Mouse (Mus musculus) monocyte, adult 2 months (primary cell): ENCODE results near the gene Hmcn1.

Source experiments
- DNase-seq, 2 experiments: peaks; one replicate each; pipeline ENCODE4 v3.0.0; 2022; ENCODE audit warnings: low spot score in 2 of 2, low read depth in 1 of 2

Gene Hmcn1

DNA sequence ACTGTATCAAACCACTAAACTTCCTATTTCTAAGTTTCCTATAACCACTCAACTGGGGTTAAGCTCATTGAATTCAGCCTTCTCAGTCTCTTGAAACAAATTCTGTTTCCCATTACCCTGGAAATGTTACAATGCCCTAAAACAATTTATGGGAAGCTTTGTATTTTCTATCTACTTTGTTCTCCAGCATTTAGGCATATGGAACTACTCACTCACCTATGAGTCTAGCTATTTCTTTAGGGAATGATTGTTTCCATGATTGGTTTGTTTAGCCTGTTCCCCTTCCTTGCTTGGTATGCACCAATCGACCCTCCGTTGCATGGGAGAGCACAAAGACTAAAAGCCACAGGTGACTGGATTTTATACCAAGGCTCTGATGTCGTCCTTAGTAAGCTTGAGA is 446.8 kb downstream of the Hmcn1 start:
- no peak for DNase-seq

DNA sequence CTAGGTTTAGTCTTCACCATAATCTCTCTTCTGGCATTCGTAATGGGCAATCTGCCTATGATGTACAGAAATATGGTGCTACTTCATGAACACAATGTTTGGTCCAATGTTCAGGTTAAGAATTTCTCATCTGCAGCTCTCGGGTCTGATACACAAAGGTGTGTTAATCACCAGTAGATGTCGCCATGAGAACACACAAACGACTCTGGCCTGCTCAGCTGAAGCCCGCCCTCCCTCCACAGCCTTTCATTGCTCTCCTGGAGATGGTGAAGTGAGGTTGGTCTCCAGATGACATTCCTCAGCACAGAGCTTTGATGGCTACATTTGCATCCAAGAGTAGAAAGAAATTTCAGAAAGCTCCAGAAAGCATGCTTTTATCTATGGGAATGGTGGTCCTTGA is 453.0 kb downstream of the Hmcn1 start:
- DNase-seq: no peak

DNA sequence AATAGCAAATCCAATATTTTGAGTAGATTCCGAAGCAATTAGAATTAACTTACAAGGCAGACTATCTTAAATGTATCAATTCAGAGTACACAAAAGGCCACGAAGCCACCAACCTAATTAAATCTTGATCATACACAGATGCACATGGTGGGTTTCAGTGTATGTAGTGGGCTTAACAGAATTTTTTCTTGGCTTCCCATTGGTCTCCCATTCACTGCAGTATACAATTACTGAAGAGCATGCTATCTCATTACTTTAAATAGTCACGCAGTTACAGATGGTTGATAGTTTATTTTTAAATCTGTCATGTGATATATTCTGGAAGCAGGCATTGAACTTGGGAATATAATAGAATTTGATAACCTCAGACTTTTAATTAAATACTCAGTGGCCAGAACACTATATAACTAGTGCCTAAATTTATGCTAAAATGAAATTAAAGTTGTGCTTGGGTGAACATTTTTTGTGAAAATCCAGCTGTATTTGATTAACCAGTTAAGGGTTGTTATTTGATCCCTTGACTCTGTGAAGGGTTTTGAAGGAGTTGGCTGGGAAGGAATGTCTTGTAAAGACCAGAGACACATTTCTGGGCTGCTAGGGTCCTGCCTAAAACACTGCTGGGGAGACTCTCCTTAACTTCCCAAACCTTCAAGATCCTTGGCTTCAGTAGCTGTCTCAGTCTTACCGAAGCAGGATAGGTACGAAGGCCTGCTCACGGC is 455.7 kb downstream of the Hmcn1 start:
- DNase-seq: no peak

DNA sequence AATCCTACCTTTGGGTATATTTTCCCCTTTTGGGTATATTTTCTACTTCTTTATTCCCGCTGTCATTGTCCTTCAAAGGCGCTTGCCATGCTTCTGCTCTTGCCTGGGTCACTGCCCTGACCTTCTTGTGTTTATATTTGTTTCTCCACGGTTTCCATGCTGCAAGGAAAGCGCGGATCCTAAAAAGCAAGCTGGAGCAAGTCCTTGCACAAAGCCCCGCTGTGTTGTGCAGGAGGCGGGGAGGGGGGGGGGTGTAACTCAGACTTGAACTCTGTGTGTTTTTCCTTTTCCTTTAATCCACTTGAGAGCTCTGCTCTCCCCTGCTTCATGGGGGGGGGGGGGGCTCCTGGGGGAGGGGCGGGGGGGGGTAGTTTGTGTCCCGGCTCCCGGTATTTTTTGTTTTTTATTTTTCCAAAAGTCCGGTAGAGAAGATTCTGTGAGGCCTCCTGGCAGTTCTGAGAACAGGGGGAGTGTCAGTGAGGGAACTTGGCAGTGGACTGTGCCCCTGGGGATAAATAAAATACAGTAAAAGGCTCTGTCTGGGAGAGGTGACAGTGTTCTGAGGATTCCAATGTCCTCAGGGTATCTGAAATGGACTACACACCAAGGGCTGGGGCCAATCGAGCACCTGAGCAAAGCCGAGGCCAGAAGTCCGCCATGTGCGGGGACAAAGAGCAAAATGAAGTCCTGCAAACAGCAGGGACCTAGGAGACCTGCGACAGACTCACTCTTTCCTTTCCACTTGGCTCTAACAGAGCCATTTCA is 457.3 kb downstream of the Hmcn1 start:
- no peak for DNase-seq

DNA sequence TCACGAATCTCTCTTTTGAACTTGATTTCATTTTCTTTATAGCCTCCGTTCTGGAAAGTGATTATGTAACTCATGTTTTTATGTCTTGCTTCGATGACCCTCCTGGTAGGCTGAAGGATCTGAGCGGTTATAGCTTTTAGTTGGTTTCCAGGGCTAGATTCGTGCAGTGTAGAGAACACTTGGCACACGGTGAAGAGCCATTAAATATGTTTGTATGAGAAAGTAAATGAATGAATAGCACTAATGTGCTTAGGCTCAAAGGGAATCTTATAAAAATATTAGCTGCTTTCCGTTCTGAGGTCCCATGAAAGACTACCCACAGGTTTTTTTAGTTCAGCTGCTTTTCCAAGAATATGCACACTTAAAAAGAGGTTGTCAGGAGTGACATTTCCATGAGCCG is 458.6 kb downstream of the Hmcn1 start:
- DNase-seq: no peak

DNA sequence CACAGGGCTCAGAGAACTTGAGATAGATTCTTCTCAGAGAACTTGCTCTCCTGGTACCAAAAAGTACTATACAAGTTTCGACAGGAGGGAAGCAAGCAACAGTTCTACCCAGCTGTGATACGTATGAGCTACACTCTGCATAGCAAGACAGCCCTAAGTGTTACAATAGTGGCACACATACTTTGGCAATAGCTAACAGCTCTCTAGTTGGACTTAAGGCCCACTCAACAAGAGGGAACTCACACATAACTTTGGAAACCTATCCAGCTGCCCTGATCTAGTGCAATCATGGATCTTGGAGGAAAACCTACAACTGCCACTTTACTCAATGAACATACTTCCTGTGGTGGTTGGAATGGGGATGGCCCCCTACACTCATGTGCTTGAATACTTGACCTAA is 480.2 kb downstream of the Hmcn1 start:
- no peak for DNase-seq
